Mouse (Mus musculus): Measurements from ENCODE around the gene Ippk.

DNA sequence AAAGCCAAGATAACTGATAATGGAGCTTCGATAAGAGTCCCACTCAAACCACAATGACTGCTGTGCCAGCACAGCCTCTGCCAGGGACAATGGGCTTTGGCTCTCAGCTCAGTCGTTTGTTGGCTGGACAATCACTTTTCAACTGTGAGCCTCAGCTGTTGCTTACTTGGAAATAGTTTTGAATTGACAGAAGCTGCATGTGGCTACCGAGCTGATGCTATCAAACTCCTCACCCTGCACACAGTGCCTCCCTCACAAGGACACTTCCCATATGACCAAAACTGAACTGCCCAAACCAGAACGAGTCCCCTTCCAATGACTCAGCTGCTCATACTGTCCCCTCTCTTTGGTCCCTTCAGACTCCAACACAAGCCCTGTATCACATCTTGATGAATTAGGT lies 49.8 kb downstream of the Ippk start:
- TF ChIP-seq GATA1 (IDR thresholded peaks at IDR 0.05; ENCODE audit: low read length) = no peak
- TF ChIP-seq TAL1 (IDR thresholded peaks at IDR 0.05; ENCODE audit: low read length) = no peak

All from erythroblast, embryonic 14.5 days (primary cell).